Mouse (Mus musculus): ENCODE results near the gene Ube2h.

DNA sequence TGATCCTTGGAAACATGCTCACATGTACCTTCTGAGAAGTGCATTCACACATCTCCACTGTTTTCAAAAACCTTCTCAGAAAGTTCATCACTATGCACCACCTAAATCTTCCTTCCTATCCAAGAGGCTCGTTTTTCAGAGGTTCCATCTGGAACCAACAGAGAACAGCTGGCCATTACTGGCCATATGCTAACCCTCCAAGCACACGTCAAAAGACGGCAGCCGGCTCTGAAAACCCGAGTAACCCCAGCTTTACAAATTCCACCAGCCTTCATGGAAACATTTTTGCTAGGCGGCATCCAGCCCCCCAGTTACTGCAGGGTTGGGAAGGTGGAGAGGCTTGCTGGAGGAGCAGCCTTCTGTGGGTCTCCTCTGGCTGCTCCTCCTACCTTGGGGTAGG lies 122.3 kb downstream of the Ube2h start:
- no peak for TF ChIP-seq TAL1 (IDR thresholded peaks at IDR 0.05; ENCODE audit: low read length)
- TF ChIP-seq GATA1 (IDR thresholded peaks at IDR 0.05; ENCODE audit: low read length), result no peak
